Mouse (Mus musculus) embryonic facial prominence, embryonic 10.5 days (tissue): ENCODE results near the gene Il1rap. TPM values are rescaled to one million over a fixed set of nuclear protein-coding genes. Genes with fewer than 3 reads are reported as not detected.

Experiments
- DNase-seq: peaks from one replicate; pipeline ENCODE4 v3.0.0-alpha.2; 2017; ENCODE audit warnings: low spot score
- H3K27ac ChIP-seq: fragments of 300-500 bp; sonication (generic); replicated peaks from 2 replicates; pipeline ENCODE4 v1.5.1; 2016; ENCODE audit warnings: mild to moderate bottlenecking
- H3K27me3 ChIP-seq: fragments of 300-500 bp; sonication (generic); replicated peaks from 2 replicates; pipeline ENCODE4 v1.6.1; 2016; ENCODE audit warnings: low read depth, mild to moderate bottlenecking; ENCODE audit not compliant: poor library complexity, severe bottlenecking
- H3K36me3 ChIP-seq: fragments of 300-500 bp; sonication (generic); replicated peaks from 2 replicates; pipeline ENCODE4 v1.6.1; 2016; ENCODE audit warnings: mild to moderate bottlenecking, moderate library complexity
- H3K4me1 ChIP-seq: fragments of 300-500 bp; sonication (generic); 2 replicates; pipeline ENCODE4 v1.6.1; 2016
- H3K4me3 ChIP-seq: fragments of 300-500 bp; sonication (generic); 2 replicates; pipeline ENCODE4 v1.5.1; 2016; ENCODE audit warnings: mild to moderate bottlenecking, moderate library complexity
- H3K9me3 ChIP-seq: fragments of 300-500 bp; sonication (generic); 2 replicates; pipeline ENCODE4 v1.6.1; 2016; ENCODE audit warnings: mild to moderate bottlenecking
- WGBS: fragments of 180-500 bp; shearing (Covaris S2); methylation state at CpG from one replicate; pipeline ENCODE4 v1.1.7; 2016; 5-methylcytosine and 5-hydroxymethylcytosine counted together
- polyA plus RNA-seq: library from polyadenylated mRNA; unstranded; fragments of >200 nt; fragmentation: Nextera tagmentation; extraction: Ambion mirVana; gene quantifications from 2 replicates; pipeline ENCODE4 v1.2.1, GENCODE M21; 2016

Gene Il1rap
- polyA plus RNA-seq, 1 experiment from 2014 or later = 3.0 TPM

- H3K4me1 ChIP-seq = no peaks in the 10 kb centered on the region
- no peaks in the 10 kb centered on the region for H3K9me3 ChIP-seq
- no peak overlapping the region for H3K27ac ChIP-seq
- 78% methylated on average over 2 of the region's 2 CpGs for WGBS
- no peak overlapping the region for H3K4me3 ChIP-seq
- no peaks in the 10 kb centered on the region for H3K27me3 ChIP-seq
- H3K36me3 ChIP-seq = no peaks in the 10 kb centered on the region
- DNase-seq = no peak
Observed at GRCm38 (mm10) chr16:26634800-26635199, 53.3 kb downstream of the Il1rap start.

DNA sequence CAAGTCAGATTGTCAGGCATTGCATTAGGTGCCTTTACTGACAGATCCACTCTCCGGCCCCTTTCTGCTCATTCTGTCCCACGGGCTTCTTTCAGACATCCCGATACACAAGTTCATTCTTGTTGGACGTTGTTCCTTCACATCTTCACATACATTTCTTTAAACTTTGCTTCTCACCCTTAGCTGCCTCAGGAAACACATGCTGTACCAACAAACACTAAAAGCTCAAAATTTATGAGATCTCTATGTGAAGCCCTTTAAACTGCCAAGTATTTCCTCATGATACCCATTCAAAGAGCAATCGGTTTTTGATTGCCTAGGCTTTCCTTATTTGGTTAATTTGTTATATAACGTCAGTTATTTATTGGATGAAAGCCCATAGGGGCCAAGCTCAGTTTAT is 61.6 kb downstream of the Il1rap start:
- Histone ChIP-seq H3K27ac (no peak overlapping the region), H3K4me3 (no peak overlapping the region)

DNA sequence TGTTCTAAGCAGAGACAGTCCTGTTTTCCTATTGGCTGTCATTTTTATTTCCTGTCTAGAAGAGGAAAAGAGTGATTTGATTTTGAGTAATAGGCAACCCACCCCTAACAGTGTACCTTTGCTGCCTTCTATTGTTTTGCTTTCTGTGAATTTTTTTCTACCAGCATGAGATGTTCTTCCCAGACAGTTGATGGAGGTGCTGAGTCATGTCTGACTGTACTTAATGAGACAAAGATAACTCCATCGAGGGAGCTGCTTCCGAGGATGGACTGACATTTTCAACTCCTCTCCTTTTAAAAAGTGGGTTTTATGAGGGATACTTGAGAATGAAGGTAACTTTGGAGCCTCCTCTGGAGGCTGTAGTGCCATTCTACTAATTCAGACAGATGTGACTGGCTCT is 64.6 kb downstream of the Il1rap start:
- H3K27ac ChIP-seq = no peak overlapping the region
- H3K36me3 ChIP-seq = no peaks in the 10 kb centered on the region
- 88% methylated on average over 2 of the region's 2 CpGs for WGBS

More for the DNA sequence above, 61.6 kb downstream of the Il1rap start:
- 84% methylated on average over 6 of the region's 6 CpGs for WGBS
- DNase-seq = no peak
- H3K36me3 ChIP-seq = no peaks in the 10 kb centered on the region
- H3K4me1 ChIP-seq = no peaks in the 10 kb centered on the region
- no peaks in the 10 kb centered on the region for H3K27me3 ChIP-seq
- H3K9me3 ChIP-seq = no peaks in the 10 kb centered on the region

DNA sequence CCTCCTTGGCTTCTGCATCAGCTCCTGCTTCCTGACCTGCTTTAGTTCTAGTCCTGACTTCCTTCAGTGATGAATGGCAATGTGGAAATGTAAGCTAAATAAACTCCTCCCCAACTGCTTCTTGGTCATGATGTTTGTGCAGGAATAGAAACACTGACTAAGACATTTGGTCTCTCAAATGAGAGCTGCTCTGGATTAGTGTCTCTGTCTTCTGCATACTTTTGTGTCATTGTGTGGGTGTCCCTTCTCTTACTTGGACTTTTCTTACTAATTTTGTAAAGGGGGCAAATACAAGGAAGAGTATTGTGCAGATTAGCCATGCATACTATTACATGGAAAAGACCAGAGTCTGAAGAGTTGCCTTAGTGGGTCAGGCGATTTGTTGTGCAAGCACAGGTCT is 65.5 kb downstream of the Il1rap start:
- 75% methylated on average over 1 of the region's 1 CpGs for WGBS
- no peaks in the 10 kb centered on the region for H3K27me3 ChIP-seq
- no peak for DNase-seq
- no peak overlapping the region for H3K27ac ChIP-seq
- H3K36me3 ChIP-seq = no peaks in the 10 kb centered on the region
- no peaks in the 10 kb centered on the region for H3K4me1 ChIP-seq
- no peaks in the 10 kb centered on the region for H3K9me3 ChIP-seq
- no peak overlapping the region for H3K4me3 ChIP-seq

More for the DNA sequence above, 64.6 kb downstream of the Il1rap start:
- DNase-seq = no peak
- H3K4me3 ChIP-seq = no peak overlapping the region
- no peaks in the 10 kb centered on the region for H3K27me3 ChIP-seq
- no peaks in the 10 kb centered on the region for H3K9me3 ChIP-seq
- H3K4me1 ChIP-seq = no peaks in the 10 kb centered on the region

DNA sequence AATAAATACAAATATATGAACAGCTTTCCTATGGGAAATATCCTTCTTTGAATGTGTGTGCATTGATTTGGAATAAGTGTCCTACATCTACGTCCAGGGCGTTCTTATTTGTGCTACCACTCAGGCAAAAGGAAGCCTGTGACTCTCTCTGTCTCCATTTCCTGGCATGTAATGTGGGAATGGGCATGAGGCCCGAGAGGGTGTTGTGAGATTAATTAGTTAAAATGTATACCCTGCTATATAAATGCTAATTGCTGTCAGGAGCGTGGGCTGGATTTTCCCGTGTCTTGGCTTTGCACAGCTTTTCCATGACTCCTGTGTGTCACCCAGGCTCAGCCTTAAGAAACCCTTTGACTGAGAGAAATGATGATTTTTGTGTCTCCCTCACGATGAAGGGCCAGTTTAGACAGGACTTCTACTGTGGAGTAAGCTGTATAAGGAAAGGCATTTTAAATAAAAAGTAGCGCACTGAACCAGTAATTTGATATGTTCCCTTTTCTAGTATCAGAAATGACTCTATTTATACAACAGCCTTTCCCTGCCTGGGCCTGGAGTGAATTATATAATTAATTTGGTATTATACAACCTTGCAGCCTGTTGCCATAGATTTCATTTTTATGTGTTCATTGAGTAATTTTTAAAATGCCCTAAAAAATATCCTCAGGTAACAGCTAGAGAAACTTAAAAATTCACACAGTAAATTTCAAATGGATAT is 81.4 kb downstream of the Il1rap start:
- Histone ChIP-seq H3K4me3 (no peak overlapping the region), H3K27ac (no peak overlapping the region), H3K36me3 (no peaks in the 10 kb centered on the region), H3K4me1 (no peaks in the 10 kb centered on the region), H3K27me3 (no peaks in the 10 kb centered on the region), H3K9me3 (no peaks in the 10 kb centered on the region)
- 81% methylated on average over 7 of the region's 7 CpGs for WGBS
- DNase-seq = no peak

DNA sequence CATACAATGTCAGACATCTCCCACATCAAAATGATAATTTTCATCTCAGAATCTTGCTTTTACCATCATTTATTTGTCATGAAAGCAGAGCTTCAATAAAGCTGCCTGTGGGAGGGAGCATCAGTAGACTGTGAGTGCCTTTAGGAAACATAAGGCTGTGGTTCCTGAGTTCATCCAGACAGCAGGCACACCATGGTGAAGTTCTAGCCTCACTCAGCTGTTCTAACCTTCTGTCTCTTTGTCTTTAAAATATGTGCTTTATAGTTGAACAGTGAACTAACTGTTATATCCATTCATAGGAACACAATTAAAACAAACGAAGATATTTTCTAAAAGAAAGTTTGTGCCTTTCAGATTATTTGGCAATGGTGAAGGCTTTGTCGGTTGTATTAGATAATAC is 84.9 kb downstream of the Il1rap start:
- H3K36me3 ChIP-seq = no peaks in the 10 kb centered on the region
- H3K27ac ChIP-seq = no peak overlapping the region
- H3K9me3 ChIP-seq = no peaks in the 10 kb centered on the region
- no peaks in the 10 kb centered on the region for H3K27me3 ChIP-seq
- H3K4me3 ChIP-seq = no peak overlapping the region
- DNase-seq = no peak
- no peaks in the 10 kb centered on the region for H3K4me1 ChIP-seq
- 83% methylated on average over 2 of the region's 2 CpGs for WGBS

- DNase-seq = no peak
- Histone ChIP-seq H3K27me3 (no peaks in the 10 kb centered on the region), H3K36me3 (no peaks in the 10 kb centered on the region), H3K4me1 (no peaks in the 10 kb centered on the region), H3K27ac (no peak overlapping the region), H3K4me3 (no peak overlapping the region), H3K9me3 (no peaks in the 10 kb centered on the region)
- WGBS = 75% methylated on average over 2 of the region's 2 CpGs
Observed at GRCm38 (mm10) chr16:26669081-26669480, 87.6 kb downstream of the Il1rap start.

GRCm38 (mm10) chr16:26680381-26680780 is 98.9 kb downstream of the Il1rap start:
- no peak overlapping the region for H3K27ac ChIP-seq
- 86% methylated on average over 2 of the region's 2 CpGs for WGBS
- H3K36me3 ChIP-seq = no peaks in the 10 kb centered on the region
- no peak overlapping the region for H3K4me3 ChIP-seq
- no peaks in the 10 kb centered on the region for H3K27me3 ChIP-seq
- no peaks in the 10 kb centered on the region for H3K4me1 ChIP-seq
- no peak for DNase-seq
- no peaks in the 10 kb centered on the region for H3K9me3 ChIP-seq

DNA sequence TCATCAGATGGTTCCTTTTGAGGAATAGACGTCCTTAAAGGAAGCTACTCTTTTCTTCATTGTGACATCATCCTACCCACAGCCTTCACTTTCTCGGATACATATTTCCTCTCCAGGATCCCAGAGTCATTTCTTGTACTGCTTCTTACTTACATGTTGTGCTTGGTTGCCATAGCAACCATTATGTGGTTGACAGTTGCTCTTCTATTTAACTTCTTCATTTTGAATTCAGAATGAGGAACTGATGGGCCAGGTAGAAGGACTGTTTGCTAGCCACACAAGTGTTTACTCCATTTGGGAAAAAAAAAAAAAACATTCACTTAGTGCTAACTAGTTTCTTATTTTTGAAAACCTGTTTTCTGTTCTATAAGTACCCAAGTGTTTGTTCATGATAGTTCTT is 108.3 kb downstream of the Il1rap start:
- no peaks in the 10 kb centered on the region for H3K27me3 ChIP-seq
- H3K36me3 ChIP-seq = no peaks in the 10 kb centered on the region
- 80% methylated on average over 2 of the region's 2 CpGs for WGBS
- no peaks in the 10 kb centered on the region for H3K4me1 ChIP-seq
- no peaks in the 10 kb centered on the region for H3K9me3 ChIP-seq
- H3K4me3 ChIP-seq = no peak overlapping the region
- no peak for DNase-seq
- H3K27ac ChIP-seq = no peak overlapping the region

DNA sequence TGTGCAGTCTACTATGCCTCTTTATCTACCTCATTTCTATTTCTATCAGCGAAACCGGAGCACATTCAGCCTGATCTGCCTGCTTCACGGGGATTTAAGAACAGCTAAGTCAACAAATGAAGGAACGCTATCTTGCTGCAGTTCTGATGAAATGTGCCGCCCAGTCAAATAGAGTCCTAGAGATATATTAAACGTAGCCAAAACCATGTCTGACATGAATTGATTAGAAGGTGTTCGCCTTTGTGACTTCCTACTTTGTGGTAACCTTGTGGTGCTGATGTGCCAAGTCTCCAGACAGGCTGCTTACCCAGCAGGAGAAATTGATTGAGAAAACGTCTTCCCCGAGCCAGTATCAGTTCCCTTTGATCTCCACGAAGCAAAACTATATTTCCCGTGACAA is 109.8 kb downstream of the Il1rap start:
- Histone ChIP-seq H3K4me3 (no peak overlapping the region), H3K27me3 (no peaks in the 10 kb centered on the region), H3K4me1 (no peaks in the 10 kb centered on the region), H3K27ac (no peak overlapping the region), H3K9me3 (no peaks in the 10 kb centered on the region), H3K36me3 (no peaks in the 10 kb centered on the region)
- no peak for DNase-seq
- 85% methylated on average over 11 of the region's 11 CpGs for WGBS

DNA sequence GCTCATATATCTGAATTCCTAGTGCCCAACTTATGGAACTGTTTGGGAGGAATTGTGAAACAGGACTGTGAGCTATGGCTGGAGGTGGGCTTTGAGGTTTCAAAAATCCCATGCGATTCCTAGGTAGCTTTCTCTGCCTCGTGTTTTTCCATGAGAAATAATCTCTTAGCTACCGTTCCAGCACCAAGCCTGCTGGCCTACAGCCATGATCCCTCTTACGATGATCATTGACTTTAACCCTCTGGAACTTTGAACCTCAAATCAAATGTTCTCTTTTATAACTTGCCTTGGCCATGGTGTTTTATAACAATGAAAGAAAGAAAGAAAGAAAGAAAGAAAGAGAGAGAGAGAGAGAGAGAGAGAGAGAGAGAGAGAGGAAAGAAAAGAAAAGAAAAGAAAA is 116.6 kb downstream of the Il1rap start:
- H3K27me3 ChIP-seq = no peaks in the 10 kb centered on the region
- no peaks in the 10 kb centered on the region for H3K9me3 ChIP-seq
- 90% methylated on average over 4 of the region's 4 CpGs for WGBS

GRCm38 (mm10) chr16:26700440-26701103 is 119.1 kb downstream of the Il1rap start:
- H3K9me3 ChIP-seq = no peaks in the 10 kb centered on the region
- no peaks in the 10 kb centered on the region for H3K27me3 ChIP-seq
- no peaks in the 10 kb centered on the region for H3K4me1 ChIP-seq
- H3K27ac ChIP-seq = no peak overlapping the region
- 90% methylated on average over 8 of the region's 8 CpGs for WGBS
- H3K4me3 ChIP-seq = no peak overlapping the region
- no peak for DNase-seq
- H3K36me3 ChIP-seq = no peaks in the 10 kb centered on the region

More for the DNA sequence above, 116.6 kb downstream of the Il1rap start:
- no peak for DNase-seq
- no peaks in the 10 kb centered on the region for H3K36me3 ChIP-seq
- no peak overlapping the region for H3K4me3 ChIP-seq
- no peaks in the 10 kb centered on the region for H3K4me1 ChIP-seq
- H3K27ac ChIP-seq = no peak overlapping the region

- WGBS = 83% methylated on average over 6 of the region's 6 CpGs
- H3K9me3 ChIP-seq = no peaks in the 10 kb centered on the region
- no peaks in the 10 kb centered on the region for H3K4me1 ChIP-seq
- DNase-seq = no peak
- no peak overlapping the region for H3K27ac ChIP-seq
- no peaks in the 10 kb centered on the region for H3K27me3 ChIP-seq
- H3K4me3 ChIP-seq = no peak overlapping the region
- no peaks in the 10 kb centered on the region for H3K36me3 ChIP-seq
Observed at GRCm38 (mm10) chr16:26705658-26706371, 124.3 kb downstream of the Il1rap start.
